Comparison of ENCODE assay signal across 15 mouse cellular contexts in genomic region chr5:7911975-7912374, GRCm38 (mm10). TPM values are rescaled to one million over a fixed set of nuclear protein-coding genes. Genes with fewer than 3 reads are reported as not detected.
DNase-seq lines count a peak whose midpoint lies in the region; ATAC-seq and TF ChIP-seq lines count a peak whose summit lies in the region.
"Had no signal": no experiment of that assay in that cellular context is flagged by ENCODE, and none has a peak within 500 bp of the region (broad histone marks: within the 10 kb centered on the region; RNA-seq: fewer than 3 reads in every experiment).

No protein-coding gene starts in this region.

- H3K36me3 ChIP-seq in kidney, postnatal 0 days (ENCODE audit: insufficient read depth, low read length) = no peaks in the 10 kb centered on the region
- no peaks in the 10 kb centered on the region for H3K36me3 ChIP-seq in ES-Bruce4 (ENCODE audit: control insufficient read depth, insufficient read depth, low read length, poor library complexity, severe bottlenecking)
- H3K36me3 ChIP-seq: embryonic facial prominence, embryonic 13.5 days; liver, embryonic 15.5 days; neural tube, embryonic 12.5 days had no signal

- no peak for ATAC-seq in kidney, postnatal 0 days (replicated peaks; ENCODE audit: low FRiP score, low read depth)
- ATAC-seq in granulocyte monocyte progenitor cell, adult 5-6 weeks (replicated peaks; ENCODE audit: poor library complexity, severe bottlenecking) = peak; percentile 37; the same call in 1 of the 2 replicates

- peak; percentile 1 to 3 for DNase-seq in adrenal gland, postnatal 36 days
- DNase-seq in adrenal gland, adult 18-20 months (ENCODE audit: low spot score in 2 of 2) = no peak
- DNase-seq in kidney, postnatal 0 days (ENCODE audit: low spot score) = no peak
- DNase-seq in kidney, postnatal 10 days = no peak
- DNase-seq in urinary bladder, postnatal 14 days (ENCODE audit: low spot score) = no peak
- DNase-seq in right cerebral cortex, postnatal 4 days = no peak
- DNase-seq: B cell, adult 2 months; kidney, adult 11 months; thymus, adult 2 months had no signal

- H3K4me1 ChIP-seq in kidney, postnatal 0 days (replicated peaks; ENCODE audit: insufficient read depth, low read length) = no peaks in the 10 kb centered on the region
- H3K4me1 ChIP-seq in ES-Bruce4 (ENCODE audit: control insufficient read depth, insufficient read depth, low read length) = no peaks in the 10 kb centered on the region
- H3K4me1 ChIP-seq: embryonic facial prominence, embryonic 13.5 days; liver, embryonic 15.5 days; neural tube, embryonic 12.5 days had no signal

- H3K4me3 ChIP-seq in kidney, postnatal 0 days (replicated peaks; ENCODE audit: low read depth, low read length) = no peak overlapping the region
- H3K4me3 ChIP-seq in ES-Bruce4 (ENCODE audit: low read depth, low read length) = no peak overlapping the region
- H3K4me3 ChIP-seq: embryonic facial prominence, embryonic 13.5 days; liver, embryonic 15.5 days; neural tube, embryonic 12.5 days had no signal

- TF ChIP-seq CTCF in kidney, postnatal 0 days (IDR thresholded peaks at IDR 0.05; ENCODE audit: low read depth) = peak; percentile 45
- peak; percentile 14 for TF ChIP-seq CTCF in ES-Bruce4 (IDR thresholded peaks at IDR 0.05; ENCODE audit: low read depth, low read length)

- H3K9me3 ChIP-seq in kidney, postnatal 0 days (replicated peaks; ENCODE audit: low read length) = no peaks in the 10 kb centered on the region
- H3K9me3 ChIP-seq in ES-Bruce4 (replicated peaks; ENCODE audit: control insufficient read depth, insufficient read depth, low read length, poor library complexity, severe bottlenecking) = no peaks in the 10 kb centered on the region
- H3K9me3 ChIP-seq: embryonic facial prominence, embryonic 13.5 days; neural tube, embryonic 12.5 days had no signal

- 80% methylated on average over 3 of the region's 3 CpGs for WGBS in kidney, postnatal 0 days

- H3K9ac ChIP-seq in kidney, postnatal 0 days (ENCODE audit: low read depth, low read length) = no peak overlapping the region
- H3K9ac ChIP-seq in ES-Bruce4 (ENCODE audit: low read depth, poor library complexity, severe bottlenecking) = no peak overlapping the region
- H3K9ac ChIP-seq: embryonic facial prominence, embryonic 13.5 days; liver, embryonic 15.5 days; neural tube, embryonic 12.5 days had no signal

- no peak overlapping the region for H3K27ac ChIP-seq in kidney, postnatal 0 days
- H3K27ac ChIP-seq in ES-Bruce4 (ENCODE audit: insufficient read depth, low read length) = no peak overlapping the region
- H3K27ac ChIP-seq: embryonic facial prominence, embryonic 13.5 days; liver, embryonic 15.5 days; neural tube, embryonic 12.5 days had no signal

- no peak for TF ChIP-seq POLR2A in ES-Bruce4 (IDR thresholded peaks at IDR 0.05; ENCODE audit: insufficient read depth, low read length)

- H3K4me2 ChIP-seq in kidney, postnatal 0 days (ENCODE audit: low read length) = no peak overlapping the region
- H3K4me2 ChIP-seq: embryonic facial prominence, embryonic 13.5 days; liver, embryonic 15.5 days; midbrain, embryonic 11.5 days; neural tube, embryonic 12.5 days had no signal

- TF ChIP-seq EP300 in ES-Bruce4 (IDR thresholded peaks at IDR 0.05; ENCODE audit: insufficient read depth, low read depth, low read length) = no peak

- no peaks in the 10 kb centered on the region for H3K27me3 ChIP-seq in kidney, postnatal 0 days (ENCODE audit: insufficient read depth, low read length)
- no peaks in the 10 kb centered on the region for H3K27me3 ChIP-seq in ES-Bruce4 (ENCODE audit: control insufficient read depth, insufficient read depth, low read length, poor library complexity, severe bottlenecking)
- H3K27me3 ChIP-seq: embryonic facial prominence, embryonic 13.5 days; liver, embryonic 15.5 days; neural tube, embryonic 12.5 days had no signal

RNA-seq across cellular contexts. Expression of gene Steap4, which starts 48.3 kb away (rescaled TPM):
- total RNA-seq in adrenal gland, postnatal 36 days (2021) = 10 to 100 TPM; 14.4 to 47.1 TPM
- 10 to 100 TPM; 12.6 to 64.5 TPM for total RNA-seq in adrenal gland, adult 18-20 months (2021)
- polyA plus RNA-seq in kidney, postnatal 0 days (2015; fragmentation: Nextera tagmentation; extraction: Ambion mirVana) = 6.9 and 7.4 TPM in 2 replicates
- not detected in 2 replicates for polyA plus RNA-seq in ES-Bruce4 (2011; ENCODE audit: insufficient read depth, insufficient read length, low read depth, missing spikeins)
- not detected in 2 replicates for total RNA-seq in granulocyte monocyte progenitor cell, adult 5-6 weeks (2014; fragmentation: Nextera tagmentation)
- total RNA-seq in granulocyte monocyte progenitor cell, adult 5-6 weeks (2017) = not detected in 2 replicates

Comparison
In these comparisons a context has a peak if more than half of its experiments do, and no peak if none do; other contexts are left out.
1. DNase-seq: peak in adrenal gland, postnatal 36 days (2 of 2); none in adrenal gland, adult 18-20 months (0 of 2), kidney, postnatal 0 days (single experiment), kidney, postnatal 10 days (single experiment), urinary bladder, postnatal 14 days (single experiment) and right cerebral cortex, postnatal 4 days (single experiment).
2. RNA of gene Steap4, which starts 48.3 kb away (total RNA-seq): 12.6 to 64.5 TPM in adrenal gland, adult 18-20 months and 14.4 to 47.1 TPM in adrenal gland, postnatal 36 days; not detected in granulocyte monocyte progenitor cell, adult 5-6 weeks; every median in the first group is over 10 times any median in the second.